Mouse (Mus musculus): ENCODE measurements around the gene Aipl1. TPM values are rescaled to one million over a fixed set of nuclear protein-coding genes. Genes with fewer than 3 reads are reported as not detected.

The Aipl1 gene
- 0.10 and 0.27 TPM in 2 replicates for polyA plus RNA-seq (2012; rRNA removed; ENCODE audit: low replicate concordance)

DNA sequence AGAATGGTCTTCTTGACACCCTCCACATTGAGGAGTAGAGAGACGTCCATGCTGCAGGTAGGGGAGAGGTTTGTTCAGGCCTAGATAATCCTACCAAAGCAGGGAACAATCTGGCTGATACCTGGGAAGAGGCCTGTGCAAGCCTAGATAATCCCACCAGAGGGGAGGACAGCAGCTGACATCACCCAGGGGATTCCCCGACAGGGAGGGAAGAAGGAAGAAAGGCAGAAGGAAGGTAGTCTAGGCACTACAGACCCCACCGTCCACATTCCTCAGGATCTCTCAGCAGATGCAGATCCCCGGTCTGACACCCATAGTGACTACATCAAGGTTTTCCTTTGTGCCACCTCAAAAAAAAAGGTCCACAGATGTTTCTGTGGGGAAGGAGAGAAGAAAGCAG is at the start of gene Aipl1:
TSS of gene Aipl1 (minus strand) at position 101 of the 400 bp plus-strand sequence.

GRCm38 (mm10) chr11:72041768-72042607 is 4.7 kb upstream of the Aipl1 start, which contains the start of gene Pimreg:
TSS of gene Pimreg (plus strand) at chr11:72042032.

Other genes with a start within 250 kb of the Aipl1 start
- gene Pimreg, start 4.5 kb upstream of the Aipl1 start, polyA plus RNA-seq (2012; rRNA removed; ENCODE audit: low replicate concordance): 2.4 and 8.2 TPM in 2 replicates
- 4.4 and 6.2 TPM in 2 replicates for gene Pitpnm3, start 98.3 kb upstream of the Aipl1 start, polyA plus RNA-seq (2012; rRNA removed; ENCODE audit: low replicate concordance)
- 0.11 and 0.64 TPM in 2 replicates for gene Gm43951, start 169.3 kb upstream of the Aipl1 start, polyA plus RNA-seq (2012; rRNA removed; ENCODE audit: low replicate concordance)
- 3.4 and 9.0 TPM in 2 replicates for gene 4933427D14Rik, start 169.9 kb upstream of the Aipl1 start, polyA plus RNA-seq (2012; rRNA removed; ENCODE audit: low replicate concordance)
- 71.2 and 100 TPM in 2 replicates for gene Txndc17, start 170.0 kb upstream of the Aipl1 start, polyA plus RNA-seq (2012; rRNA removed; ENCODE audit: low replicate concordance)
- gene Med31, start 178.1 kb upstream of the Aipl1 start, polyA plus RNA-seq (2012; rRNA removed; ENCODE audit: low replicate concordance): 6.8 and 7.0 TPM in 2 replicates
- gene Slc13a5, start 229.7 kb upstream of the Aipl1 start, polyA plus RNA-seq (2012; rRNA removed; ENCODE audit: low replicate concordance): 0.40 and 3.7 TPM in 2 replicates